Mouse (Mus musculus) limb, embryonic 13.5 days (tissue): ENCODE results near the gene Lcn11. TPM values are rescaled to one million over a fixed set of nuclear protein-coding genes. Genes with fewer than 3 reads are reported as not detected.
"Not testable (repeated sequence)": the region's sequence is repeated elsewhere in the genome, so short reads cannot be mapped to it uniquely, and the experiment has no call there.

Experiments used
- ATAC-seq: fragments of 200-750 bp; cut with Nextera tagmentation; 2 replicates; pipeline ENCODE4 v1.8.0; 2017; ENCODE audit warnings: low read depth, moderate number of reproducible peaks, moderate TSS enrichment; ENCODE audit not compliant: low FRiP score
- H3K27ac ChIP-seq: fragments of 300-500 bp; sonication (generic); 2 replicates; pipeline ENCODE4 v1.5.1; 2015; ENCODE audit warnings: inconsistent platforms, mild to moderate bottlenecking, moderate library complexity
- H3K27me3 ChIP-seq: fragments of 300-500 bp; sonication (generic); 2 replicates; pipeline ENCODE4 v1.6.1; 2015; ENCODE audit warnings: mild to moderate bottlenecking, inconsistent platforms
- H3K36me3 ChIP-seq: fragments of 300-500 bp; sonication (generic); 2 replicates; pipeline ENCODE4 v1.6.1; 2015; ENCODE audit warnings: inconsistent platforms, mild to moderate bottlenecking, moderate library complexity
- H3K4me1 ChIP-seq: fragments of 300-500 bp; sonication (generic); 2 replicates; pipeline ENCODE4 v1.6.1; 2015; ENCODE audit warnings: inconsistent platforms
- H3K4me2 ChIP-seq: fragments of 300-500 bp; sonication (generic); replicated peaks from 2 replicates; pipeline ENCODE4 v1.6.1; 2015; ENCODE audit warnings: inconsistent platforms, mild to moderate bottlenecking, moderate library complexity
- H3K4me3 ChIP-seq: fragments of 300-500 bp; sonication (generic); 2 replicates; pipeline ENCODE4 v1.5.1; 2015; ENCODE audit warnings: moderate library complexity, mild to moderate bottlenecking, inconsistent platforms
- H3K9ac ChIP-seq: fragments of 300-500 bp; sonication (generic); 2 replicates; pipeline ENCODE4 v1.6.1; 2015; ENCODE audit warnings: mild to moderate bottlenecking, inconsistent platforms
- H3K9me3 ChIP-seq: fragments of 300-500 bp; sonication (generic); 2 replicates; pipeline ENCODE4 v1.6.1; 2016; ENCODE audit warnings: inconsistent platforms
- WGBS: fragments of 180-500 bp; shearing (Covaris S2); methylation state at CpG from one replicate; pipeline ENCODE4 v1.1.7; 2015; 5-methylcytosine and 5-hydroxymethylcytosine counted together
- polyA plus RNA-seq: library from polyadenylated mRNA; unstranded; fragments of >200 nt; fragmentation: Nextera tagmentation; extraction: Ambion mirVana; gene quantifications from 2 replicates; pipeline ENCODE4 v1.2.1, GENCODE M21; 2015

Gene Lcn11
- polyA plus RNA-seq: not detected in 2 replicates

DNA sequence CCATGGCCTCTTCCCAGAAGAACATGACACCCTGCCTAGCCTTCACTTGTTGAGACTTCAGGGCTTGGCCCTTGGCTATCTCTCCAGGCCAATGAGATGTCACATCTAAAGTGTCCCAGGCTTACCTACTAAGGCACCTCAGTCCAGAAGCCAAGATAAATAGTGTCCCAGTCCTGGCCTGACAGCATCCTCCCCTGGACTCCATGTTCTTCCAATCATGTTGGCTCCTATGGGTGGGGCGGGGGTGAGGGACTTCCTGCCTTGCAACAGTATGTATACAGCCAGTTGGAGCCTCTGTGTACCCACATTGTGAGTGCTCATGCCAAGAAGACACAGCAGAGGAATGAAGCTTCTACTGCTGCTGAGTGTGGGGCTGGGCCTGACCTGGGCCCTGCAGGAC, at the start of gene Lcn11:
Gene Lcn11 (plus strand): TSS at position 301 of the 400 bp plus-strand sequence.
- no peak within 1 kb of the TSS for H3K27ac ChIP-seq

GRCm38 (mm10) chr2:25733199-25733930, 43.5 kb upstream of the Lcn11 start:
- H3K4me3 ChIP-seq: no peak overlapping the region
- no peak overlapping the region for H3K27ac ChIP-seq
- H3K9me3 ChIP-seq: no peaks in the 10 kb centered on the region
- 59% methylated on average over 2 of the region's 2 CpGs for WGBS
- no peaks in the 10 kb centered on the region for H3K36me3 ChIP-seq
- H3K9ac ChIP-seq: no peak overlapping the region
- H3K4me1 ChIP-seq: no peaks in the 10 kb centered on the region
- no peak for ATAC-seq
- H3K4me2 ChIP-seq: no peak overlapping the region
- no peaks in the 10 kb centered on the region for H3K27me3 ChIP-seq

More for the DNA sequence above, at the start of gene Lcn11:
- Histone ChIP-seq H3K4me1 (no peaks in the 10 kb centered on the region), H3K36me3 (no peaks in the 10 kb centered on the region), H3K9me3 (no peaks in the 10 kb centered on the region), H3K4me3 (no peak within 1 kb of the TSS), H3K4me2 (no peak within 1 kb of the TSS), H3K27me3 (no peaks in the 10 kb centered on the region), H3K9ac (no peak within 1 kb of the TSS)
- 85% methylated on average over 1 of the region's 1 CpGs for whole genome bisulfite sequencing
- ATAC-seq: no peak

- H3K36me3 ChIP-seq, H3K4me2 ChIP-seq, ATAC-seq, H3K27ac ChIP-seq, H3K27me3 ChIP-seq, H3K9me3 ChIP-seq, H3K4me1 ChIP-seq, H3K9ac ChIP-seq, H3K4me3 ChIP-seq: not testable (repeated sequence)
- WGBS: 86% methylated on average over 3 of the region's 3 CpGs
These were observed 40.1 kb upstream of the Lcn11 start, which contains the start of gene Obp2b for GRCm38 (mm10) chr2:25736709-25737108. Obp2b (plus strand) TSS chr2:25737009.

GRCm38 (mm10) chr2:25741671-25742070, 35.1 kb upstream of the Lcn11 start:
- WGBS: 64% methylated on average over 1 of the region's 1 CpGs
- H3K4me3 ChIP-seq: no peak overlapping the region
- H3K4me2 ChIP-seq: no peak overlapping the region
- no peaks in the 10 kb centered on the region for H3K27me3 ChIP-seq
- no peak for ATAC-seq
- H3K9me3 ChIP-seq: no peaks in the 10 kb centered on the region
- no peaks in the 10 kb centered on the region for H3K36me3 ChIP-seq
- H3K9ac ChIP-seq: no peak overlapping the region
- H3K4me1 ChIP-seq: no peaks in the 10 kb centered on the region
- no peak overlapping the region for H3K27ac ChIP-seq

- no peak for ATAC-seq
- H3K36me3 ChIP-seq: no peaks in the 10 kb centered on the region
- no peak overlapping the region for H3K9ac ChIP-seq
- H3K4me3 ChIP-seq: no peak overlapping the region
- no peaks in the 10 kb centered on the region for H3K27me3 ChIP-seq
- no peak overlapping the region for H3K27ac ChIP-seq
- H3K4me2 ChIP-seq: no peak overlapping the region
- H3K4me1 ChIP-seq: no peaks in the 10 kb centered on the region
- H3K9me3 ChIP-seq: 0 out of 2 replicates have a peak, but pooled peaks cover 3% of the 10 kb centered on the region
- WGBS: 94% methylated on average over 1 of the region's 1 CpGs
These were observed 22.6 kb upstream of the Lcn11 start for GRCm38 (mm10) chr2:25754201-25754600.

GRCm38 (mm10) chr2:25758064-25758625, 18.7 kb upstream of the Lcn11 start:
- no peak for ATAC-seq
- H3K4me2 ChIP-seq: no peak overlapping the region
- H3K27me3 ChIP-seq: no peaks in the 10 kb centered on the region
- 49% methylated on average over 4 of the region's 4 CpGs for WGBS
- 0 out of 2 replicates have a peak, but pooled peaks cover 3% of the 10 kb centered on the region for H3K9me3 ChIP-seq
- no peaks in the 10 kb centered on the region for H3K36me3 ChIP-seq
- no peaks in the 10 kb centered on the region for H3K4me1 ChIP-seq
- H3K27ac ChIP-seq: no peak overlapping the region
- no peak overlapping the region for H3K4me3 ChIP-seq
- H3K9ac ChIP-seq: no peak overlapping the region

DNA sequence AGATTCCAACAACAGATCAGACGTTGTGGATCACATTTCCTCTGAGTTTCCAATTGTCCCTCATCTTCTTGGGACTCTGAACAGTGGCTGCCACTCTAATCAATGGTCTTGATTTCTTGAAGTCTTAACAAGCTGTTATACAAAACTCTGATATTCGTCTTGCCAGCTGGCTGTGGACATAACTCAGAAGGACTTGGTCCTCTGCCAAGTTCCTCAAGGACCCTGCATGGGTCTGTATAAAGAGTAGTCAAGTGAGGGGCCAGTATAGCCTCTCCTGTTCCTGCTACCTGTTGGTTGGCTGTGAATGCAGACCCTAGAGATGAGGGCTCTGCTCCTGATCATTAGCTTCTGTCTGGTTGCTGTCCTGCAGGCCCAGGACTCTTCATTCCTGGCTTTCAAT, 11.5 kb upstream of the Lcn11 start, which contains the start of gene Lcn3:
Gene Lcn3 (plus strand): TSS at position 301 of the 400 bp plus-strand sequence.
- no peak within 1 kb of the TSS for H3K27ac ChIP-seq
- no peak within 1 kb of the TSS for H3K4me2 ChIP-seq
- H3K9ac ChIP-seq: no peak within 1 kb of the TSS
- H3K9me3 ChIP-seq: no peaks in the 10 kb centered on the region
- ATAC-seq: no peak
- WGBS: 36% methylated on average over 2 of the region's 2 CpGs
- H3K4me1 ChIP-seq: no peaks in the 10 kb centered on the region
- H3K36me3 ChIP-seq: no peaks in the 10 kb centered on the region
- no peaks in the 10 kb centered on the region for H3K27me3 ChIP-seq
- no peak within 1 kb of the TSS for H3K4me3 ChIP-seq

- no peaks in the 10 kb centered on the region for H3K36me3 ChIP-seq
- no peak overlapping the region for H3K4me2 ChIP-seq
- H3K27me3 ChIP-seq: no peaks in the 10 kb centered on the region
- ATAC-seq: no peak
- H3K27ac ChIP-seq: no peak overlapping the region
- no peak overlapping the region for H3K9ac ChIP-seq
- H3K9me3 ChIP-seq: no peaks in the 10 kb centered on the region
- 76% methylated on average over 4 of the region's 4 CpGs for WGBS
- no peaks in the 10 kb centered on the region for H3K4me1 ChIP-seq
- H3K4me3 ChIP-seq: no peak overlapping the region
These were observed 9.1 kb upstream of the Lcn11 start for GRCm38 (mm10) chr2:25767764-25768163.

DNA sequence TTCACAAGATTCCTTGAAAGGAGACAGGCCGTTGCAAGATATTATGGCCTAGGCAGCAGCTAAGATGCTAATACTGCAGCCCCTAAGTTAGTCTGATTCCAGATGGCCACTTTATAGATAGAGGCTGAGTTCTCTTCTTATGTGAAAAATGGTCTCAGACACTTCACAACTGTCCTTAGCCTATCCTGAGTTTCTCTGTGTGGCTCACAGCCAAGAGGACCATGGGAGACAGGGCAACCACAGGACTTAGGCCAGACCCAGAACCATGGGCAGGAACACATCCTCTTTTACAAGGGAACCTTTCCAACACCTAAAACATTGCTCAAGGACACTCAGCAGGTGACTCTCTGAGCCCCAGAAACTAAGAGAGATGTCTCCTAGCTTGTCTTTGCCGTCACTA, 3.3 kb upstream of the Lcn11 start:
- no peak overlapping the region for H3K4me3 ChIP-seq
- H3K27ac ChIP-seq: no peak overlapping the region
- no peaks in the 10 kb centered on the region for H3K27me3 ChIP-seq
- no peak overlapping the region for H3K4me2 ChIP-seq
- no peaks in the 10 kb centered on the region for H3K9me3 ChIP-seq
- no peaks in the 10 kb centered on the region for H3K36me3 ChIP-seq
- WGBS: 82% methylated on average over 2 of the region's 2 CpGs
- H3K9ac ChIP-seq: no peak overlapping the region
- no peak for ATAC-seq
- no peaks in the 10 kb centered on the region for H3K4me1 ChIP-seq

- WGBS: 77% methylated on average over 2 of the region's 2 CpGs
- H3K4me1 ChIP-seq: no peaks in the 10 kb centered on the region
- H3K9ac ChIP-seq: no peak overlapping the region
- H3K36me3 ChIP-seq: no peaks in the 10 kb centered on the region
- H3K4me3 ChIP-seq: no peak overlapping the region
- ATAC-seq: no peak
- no peak overlapping the region for H3K4me2 ChIP-seq
- no peaks in the 10 kb centered on the region for H3K27me3 ChIP-seq
- H3K9me3 ChIP-seq: no peaks in the 10 kb centered on the region
- no peak overlapping the region for H3K27ac ChIP-seq
These were observed 2.2 kb upstream of the Lcn11 start for GRCm38 (mm10) chr2:25774640-25775039.

GRCm38 (mm10) chr2:25775991-25776390, 826 bp upstream of the Lcn11 start:
- no peak overlapping the region for H3K27ac ChIP-seq
- H3K4me3 ChIP-seq: no peak overlapping the region
- H3K36me3 ChIP-seq: no peaks in the 10 kb centered on the region
- H3K4me1 ChIP-seq: no peaks in the 10 kb centered on the region
- H3K27me3 ChIP-seq: no peaks in the 10 kb centered on the region
- no peak overlapping the region for H3K9ac ChIP-seq
- H3K4me2 ChIP-seq: no peak overlapping the region
- ATAC-seq: no peak
- no peaks in the 10 kb centered on the region for H3K9me3 ChIP-seq
- WGBS: 80% methylated on average over 3 of the region's 3 CpGs

DNA sequence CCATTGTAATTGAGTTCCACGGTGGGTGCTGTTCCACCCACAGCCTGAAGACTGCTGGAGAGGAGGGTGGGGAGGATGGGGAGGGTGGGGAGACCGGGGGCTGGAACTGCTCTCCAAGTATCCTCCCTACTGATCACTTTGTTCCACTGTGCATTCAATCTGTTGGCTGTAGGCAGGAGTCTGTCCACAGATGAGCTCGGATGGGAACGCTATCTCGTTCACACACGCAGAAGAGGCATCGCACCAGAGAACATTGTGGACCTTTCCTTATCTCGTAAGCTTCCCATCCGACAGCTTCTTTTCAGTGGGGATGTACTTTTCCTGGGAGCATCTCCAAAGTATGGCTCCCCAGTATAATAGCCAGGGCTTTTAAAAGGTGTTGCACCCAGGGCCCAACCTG, 2.3 kb downstream of the Lcn11 start:
- Histone ChIP-seq H3K27ac (no peak overlapping the region), H3K27me3 (no peaks in the 10 kb centered on the region), H3K36me3 (no peaks in the 10 kb centered on the region), H3K4me2 (no peak overlapping the region), H3K9me3 (no peaks in the 10 kb centered on the region), H3K4me3 (no peak overlapping the region), H3K4me1 (no peaks in the 10 kb centered on the region), H3K9ac (no peak overlapping the region)
- WGBS: 89% methylated on average over 9 of the region's 9 CpGs
- no peak for ATAC-seq
